In genomic region chr12:70853026-70853425, GRCm38 (mm10) we compare ENCODE assay signal across 10 mouse cellular contexts. TPM values are rescaled to one million over a fixed set of nuclear protein-coding genes. Genes with fewer than 3 reads are reported as not detected.
A peak's percentile ranks its signal among the peaks of the same experiment; 100 is the strongest.
DNase-seq lines count a peak whose midpoint lies in the region; ATAC-seq and TF ChIP-seq lines count a peak whose summit lies in the region.
"Had no signal": no experiment of that assay in that cellular context is flagged by ENCODE, and none has a peak within 500 bp of the region (broad histone marks: within the 10 kb centered on the region; RNA-seq: fewer than 3 reads in every experiment).

No protein-coding gene starts in this region.

- H3K4me1 ChIP-seq in thymus, adult 2 months (replicated peaks; ENCODE audit: control insufficient read depth, insufficient read depth, low read length), result peaks cover 33% of the 10 kb centered on the region
- H3K4me1 ChIP-seq in intestine, postnatal 0 days (replicated peaks; ENCODE audit: control insufficient read depth, insufficient read depth, low read length), result no peaks in the 10 kb centered on the region

- H3K4me2 ChIP-seq in intestine, postnatal 0 days (replicated peaks; ENCODE audit: low read depth), result no peak overlapping the region

- 3% methylated on average over 6 of the region's 6 CpGs for WGBS in thymus, adult 2 months
- 69% methylated on average over 6 of the region's 6 CpGs for WGBS in intestine, postnatal 0 days

- H3K27ac ChIP-seq in left cerebral cortex, adult 2 months, result peak overlapping the region; percentile 58
- H3K27ac ChIP-seq in thymus, adult 2 months (ENCODE audit: control insufficient read depth, insufficient read depth, low read length), result peak overlapping the region; percentile 58
- no peak overlapping the region for H3K27ac ChIP-seq in intestine, postnatal 0 days (ENCODE audit: low read depth, low read length)
- H3K27ac ChIP-seq: macrophage had no signal

- ATAC-seq in intestine, postnatal 0 days, result no peak

- no peaks in the 10 kb centered on the region for H3K27me3 ChIP-seq in thymus, adult 2 months (ENCODE audit: control insufficient read depth, insufficient read depth, low read length)
- no peaks in the 10 kb centered on the region for H3K27me3 ChIP-seq in intestine, postnatal 0 days (replicated peaks; ENCODE audit: control insufficient read depth, insufficient read depth, low read length)

- no peak overlapping the region for H3K9ac ChIP-seq in intestine, postnatal 0 days (ENCODE audit: low read depth, low read length)

- no peak for TF ChIP-seq CTCF in left cerebral cortex, adult 2 months (IDR thresholded peaks at IDR 0.05)
- no peak for TF ChIP-seq CTCF in thymus, adult 2 months (IDR thresholded peaks at IDR 0.05; ENCODE audit: borderline replicate concordance, control insufficient read depth, extremely low read depth, insufficient read depth, low read length, poor library complexity)
- TF ChIP-seq CTCF in intestine, postnatal 0 days (IDR thresholded peaks at IDR 0.05; ENCODE audit: low read depth), result no peak

- peak; percentile 45 to 48 for DNase-seq in frontal cortex, postnatal 36 days (ENCODE audit: low spot score in 2 of 2)
- DNase-seq in frontal cortex, postnatal 14 days (ENCODE audit: low spot score in 2 of 2), result no peak
- peak; percentile 24 to 44 for DNase-seq in left cerebral cortex, adult 2 months (ENCODE audit: extremely low spot score in 1 of 2, low spot score in 2 of 2)
- DNase-seq in left cerebral cortex, postnatal 4 days, result no peak
- DNase-seq in induced T-regulatory cell, adult 2 months (ENCODE audit: low read depth), result peak; percentile 74
- DNase-seq in thymus, adult 2 months, result peak; percentile 53
- DNase-seq in adrenal gland, postnatal 4 days (ENCODE audit: low spot score in 2 of 2), result no peak

- no peak overlapping the region for H3K4me3 ChIP-seq in left cerebral cortex, adult 2 months
- no peak overlapping the region for H3K4me3 ChIP-seq in thymus, adult 2 months (ENCODE audit: control insufficient read depth, insufficient read depth, low read length)
- no peak overlapping the region for H3K4me3 ChIP-seq in intestine, postnatal 0 days (ENCODE audit: low read depth, low read length)
- H3K4me3 ChIP-seq: erythroblast, embryonic 14.5 days had no signal

- TF ChIP-seq POLR2A in thymus, adult 2 months (IDR thresholded peaks at IDR 0.05; ENCODE audit: control insufficient read depth, extremely low read depth, insufficient read depth, low read length, poor library complexity), result no peak

- no peaks in the 10 kb centered on the region for H3K36me3 ChIP-seq in thymus, adult 2 months (ENCODE audit: control insufficient read depth, insufficient read depth, low read length)
- H3K36me3 ChIP-seq in intestine, postnatal 0 days (ENCODE audit: control insufficient read depth, insufficient read depth), result no peaks in the 10 kb centered on the region

- intact Hi-C loops in left cerebral cortex, adult 2 months (cut with DNase I), result no loop called here
- intact Hi-C loops in left cerebral cortex, postnatal 4 days (cut with DNase I), result no loop called here

- H3K9me3 ChIP-seq in intestine, postnatal 0 days (ENCODE audit: control insufficient read depth), result no peaks in the 10 kb centered on the region

RNA-seq across cellular contexts. Expression of gene Frmd6, which starts 27.7 kb away (rescaled TPM):
- 10 to 100 TPM; 47.7 to 62.4 TPM for total RNA-seq in left cerebral cortex, adult 2 months (2021)
- 10 to 100 TPM; 21.2 to 24.6 TPM for total RNA-seq in left cerebral cortex, postnatal 4 days (2021)
- polyA plus RNA-seq in thymus, adult 2 months (2012; rRNA removed), result 21.2 and 22.2 TPM in 2 replicates
- polyA plus RNA-seq in intestine, postnatal 0 days (2015; fragmentation: Nextera tagmentation; extraction: Ambion mirVana), result 5.9 and 6.3 TPM in 2 replicates
- total RNA-seq in adrenal gland, postnatal 4 days (2021), result 10 to 100 TPM; 39.2 to 39.3 TPM

Comparison
In these comparisons a context has a peak if more than half of its experiments do, and no peak if none do; other contexts are left out.
1. DNase-seq: peak in frontal cortex, postnatal 36 days (2 of 2), left cerebral cortex, adult 2 months (2 of 2), induced T-regulatory cell, adult 2 months (single experiment) and thymus, adult 2 months (single experiment); none in frontal cortex, postnatal 14 days (0 of 2), left cerebral cortex, postnatal 4 days (single experiment) and adrenal gland, postnatal 4 days (0 of 2).